Mouse (Mus musculus) midbrain, embryonic 12.5 days (tissue): ENCODE data around the gene Egfem1. TPM values are rescaled to one million over a fixed set of nuclear protein-coding genes. Genes with fewer than 3 reads are reported as not detected.

Experiments used
- ATAC-seq: fragments of 200-750 bp; cut with Nextera tagmentation; 2 replicates; pipeline ENCODE4 v1.8.0; 2017; ENCODE audit warnings: low read depth, moderate TSS enrichment, moderate library complexity; ENCODE audit not compliant: low FRiP score
- H3K27ac ChIP-seq: fragments of 300-500 bp; sonication (generic); replicated peaks from 2 replicates; pipeline ENCODE4 v1.5.1; 2016; ENCODE audit warnings: mild to moderate bottlenecking
- H3K27me3 ChIP-seq: fragments of 300-500 bp; sonication (generic); 2 replicates; pipeline ENCODE4 v1.6.1; 2016; ENCODE audit warnings: mild to moderate bottlenecking
- H3K36me3 ChIP-seq: fragments of 300-500 bp; sonication (generic); 2 replicates; pipeline ENCODE4 v1.6.1; 2016
- H3K4me1 ChIP-seq: fragments of 300-500 bp; sonication (generic); 2 replicates; pipeline ENCODE4 v1.6.1; 2016
- H3K4me2 ChIP-seq: fragments of 300-500 bp; sonication (generic); replicated peaks from 2 replicates; pipeline ENCODE4 v1.6.1; 2016; ENCODE audit warnings: mild to moderate bottlenecking, moderate library complexity
- H3K4me3 ChIP-seq: fragments of 300-500 bp; sonication (generic); 2 replicates; pipeline ENCODE4 v1.5.1; 2016; ENCODE audit warnings: mild to moderate bottlenecking
- H3K9ac ChIP-seq: fragments of 300-500 bp; sonication (generic); replicated peaks from 2 replicates; pipeline ENCODE4 v1.6.1; 2016; ENCODE audit warnings: mild to moderate bottlenecking, moderate library complexity
- H3K9me3 ChIP-seq: fragments of 300-500 bp; sonication (generic); 2 replicates; pipeline ENCODE4 v1.6.1; 2016; ENCODE audit warnings: mild to moderate bottlenecking
- whole genome bisulfite sequencing: fragments of 180-500 bp; shearing (Covaris S2); methylation state at CpG from one replicate; pipeline ENCODE4 v1.1.7; 2016; 5-methylcytosine and 5-hydroxymethylcytosine counted together
- polyA plus RNA-seq: library from polyadenylated mRNA; unstranded; fragments of >200 nt; fragmentation: Nextera tagmentation; extraction: Ambion mirVana; gene quantifications from 2 replicates; pipeline ENCODE4 v1.2.1, GENCODE M21; 2016

Egfem1 gene
- polyA plus RNA-seq, 1 experiment from 2014 or later: 16.9 TPM

GRCm38 (mm10) chr3:29399064-29399463 lies 317.2 kb downstream of the Egfem1 start:
- Histone ChIP-seq H3K4me1 (no peaks in the 10 kb centered on the region), H3K27me3 (no peaks in the 10 kb centered on the region), H3K9me3 (no peaks in the 10 kb centered on the region), H3K4me3 (no peak overlapping the region), H3K4me2 (no peak overlapping the region), H3K27ac (no peak overlapping the region), H3K9ac (no peak overlapping the region), H3K36me3 (no peaks in the 10 kb centered on the region)
- ATAC-seq: no peak
- WGBS: 85% methylated on average over 3 of the region's 3 CpGs

GRCm38 (mm10) chr3:29421634-29422033 lies 339.8 kb downstream of the Egfem1 start:
- no peaks in the 10 kb centered on the region for H3K27me3 ChIP-seq
- no peak for ATAC-seq
- WGBS: 94% methylated on average over 2 of the region's 2 CpGs
- no peak overlapping the region for H3K9ac ChIP-seq
- no peak overlapping the region for H3K4me2 ChIP-seq
- no peaks in the 10 kb centered on the region for H3K9me3 ChIP-seq
- no peaks in the 10 kb centered on the region for H3K36me3 ChIP-seq
- no peaks in the 10 kb centered on the region for H3K4me1 ChIP-seq
- H3K4me3 ChIP-seq: no peak overlapping the region
- H3K27ac ChIP-seq: no peak overlapping the region

GRCm38 (mm10) chr3:29432109-29433091 lies 350.6 kb downstream of the Egfem1 start:
- Histone ChIP-seq H3K9ac (no peak overlapping the region), H3K4me2 (peak overlapping the region; percentile 26), H3K9me3 (no peaks in the 10 kb centered on the region), H3K4me1 (peaks cover 24% of the 10 kb centered on the region), H3K27me3 (no peaks in the 10 kb centered on the region), H3K27ac (peak overlapping the region; percentile 72), H3K36me3 (no peaks in the 10 kb centered on the region), H3K4me3 (no peak overlapping the region)
- peak; percentile 93 for ATAC-seq
- WGBS: 29% methylated on average over 10 of the region's 10 CpGs

DNA sequence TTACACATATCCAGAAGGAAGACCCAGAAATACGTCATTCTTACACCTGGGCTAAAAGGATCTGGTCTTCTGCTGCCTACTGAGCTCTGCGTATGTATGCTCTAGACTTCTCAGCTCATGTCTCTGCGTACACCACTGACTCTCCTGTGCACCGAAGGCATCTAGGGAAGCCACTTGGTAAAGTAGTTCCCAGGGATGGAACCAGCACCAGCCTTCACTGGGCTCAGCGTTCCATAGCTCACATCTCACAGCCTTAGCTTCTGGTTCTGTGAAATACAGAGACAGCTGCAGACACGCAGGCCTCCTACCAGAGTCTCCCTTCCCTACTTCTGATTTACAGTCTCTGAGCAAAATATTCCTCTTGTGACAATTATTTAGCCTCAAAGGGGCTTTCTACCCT lies 361.2 kb downstream of the Egfem1 start:
- H3K4me1 ChIP-seq: no peaks in the 10 kb centered on the region; the same call in 1 of the 2 replicates
- 92% methylated on average over 6 of the region's 6 CpGs for WGBS
- no peaks in the 10 kb centered on the region for H3K9me3 ChIP-seq
- H3K4me2 ChIP-seq: no peak overlapping the region
- H3K4me3 ChIP-seq: no peak overlapping the region
- ATAC-seq: no peak
- no peak overlapping the region for H3K27ac ChIP-seq
- no peaks in the 10 kb centered on the region for H3K36me3 ChIP-seq
- H3K9ac ChIP-seq: no peak overlapping the region
- no peaks in the 10 kb centered on the region for H3K27me3 ChIP-seq

DNA sequence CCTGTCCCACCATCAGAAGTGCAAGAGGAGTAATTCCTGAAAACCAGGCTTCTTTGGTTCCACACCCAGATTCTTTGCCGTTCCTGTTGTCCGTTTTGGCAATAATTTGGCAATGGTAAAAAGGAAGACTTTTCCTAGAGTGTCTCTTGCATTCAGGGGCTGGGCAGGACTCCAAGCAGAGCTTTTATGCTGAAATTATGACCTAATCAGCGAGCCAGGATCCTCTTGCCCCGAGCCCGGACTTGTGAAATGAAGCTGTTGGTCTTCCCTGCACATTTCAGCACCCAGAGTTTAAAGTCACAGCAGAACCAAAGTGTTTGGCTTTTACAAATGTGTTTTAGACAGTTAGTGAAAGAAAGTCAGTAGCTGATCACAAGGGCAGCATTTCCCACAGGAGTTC lies 362.8 kb downstream of the Egfem1 start:
- H3K27ac ChIP-seq: no peak overlapping the region
- H3K4me2 ChIP-seq: no peak overlapping the region
- H3K9ac ChIP-seq: no peak overlapping the region
- peaks cover 7% of the 10 kb centered on the region; the same call in 1 of the 2 replicates for H3K4me1 ChIP-seq
- no peaks in the 10 kb centered on the region for H3K36me3 ChIP-seq
- ATAC-seq: no peak
- no peak overlapping the region for H3K4me3 ChIP-seq
- 77% methylated on average over 5 of the region's 5 CpGs for WGBS
- H3K27me3 ChIP-seq: no peaks in the 10 kb centered on the region
- H3K9me3 ChIP-seq: no peaks in the 10 kb centered on the region

DNA sequence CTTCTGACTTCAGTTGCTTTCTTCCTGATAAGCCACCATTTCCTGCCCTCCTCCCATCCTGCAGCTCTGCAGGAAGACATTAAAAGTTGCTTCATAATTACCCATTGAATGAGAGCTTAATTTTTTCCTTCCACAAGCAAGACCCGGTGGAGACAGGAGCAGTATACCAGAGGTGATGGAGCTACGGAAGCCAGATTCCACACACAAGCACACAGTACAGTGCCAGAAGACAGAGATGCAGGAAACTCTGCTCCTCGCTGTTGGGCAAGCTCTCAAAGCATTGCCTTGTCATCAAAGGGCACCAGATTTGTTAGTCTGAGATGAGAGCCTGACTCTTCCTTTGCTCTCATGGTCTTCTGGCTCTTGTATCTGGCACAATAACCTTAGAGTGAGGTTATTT lies 364.3 kb downstream of the Egfem1 start:
- Histone ChIP-seq H3K27ac (no peak overlapping the region), H3K9ac (no peak overlapping the region), H3K4me3 (no peak overlapping the region), H3K4me1 (peaks cover 7% of the 10 kb centered on the region; the same call in 1 of the 2 replicates), H3K9me3 (no peaks in the 10 kb centered on the region), H3K27me3 (no peaks in the 10 kb centered on the region), H3K36me3 (no peaks in the 10 kb centered on the region), H3K4me2 (no peak overlapping the region)
- no peak for ATAC-seq
- 81% methylated on average over 3 of the region's 3 CpGs for WGBS

- H3K9ac ChIP-seq: no peak overlapping the region
- no peaks in the 10 kb centered on the region for H3K27me3 ChIP-seq
- H3K4me2 ChIP-seq: no peak overlapping the region
- 57% methylated on average over 5 of the region's 5 CpGs for WGBS
- peaks cover 7% of the 10 kb centered on the region; the same call in 1 of the 2 replicates for H3K4me1 ChIP-seq
- no peaks in the 10 kb centered on the region for H3K36me3 ChIP-seq
- peak; percentile 27; the same call in 1 of the 2 replicates for ATAC-seq
- no peak overlapping the region for H3K4me3 ChIP-seq
- no peaks in the 10 kb centered on the region for H3K9me3 ChIP-seq
- no peak overlapping the region for H3K27ac ChIP-seq
These were observed 367.1 kb downstream of the Egfem1 start for GRCm38 (mm10) chr3:29448829-29449406.

DNA sequence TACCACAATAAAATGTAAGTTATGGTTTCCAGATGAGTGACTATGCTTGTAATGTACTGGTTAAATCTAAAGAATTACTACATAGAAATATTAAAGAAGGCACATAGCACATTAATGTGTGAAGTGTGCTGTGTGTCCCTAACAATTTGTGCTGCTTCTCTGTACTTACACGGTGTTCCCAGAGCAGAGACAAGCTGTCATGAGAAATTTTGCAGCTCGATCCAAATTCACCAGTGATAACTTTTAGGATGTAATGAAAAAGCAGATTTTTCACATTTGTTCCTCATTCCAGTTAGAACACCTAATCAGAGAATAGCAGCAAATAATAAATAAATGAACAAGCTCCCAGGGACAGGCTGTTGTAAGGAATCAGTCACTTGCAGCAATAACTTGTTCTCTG lies 416.4 kb downstream of the Egfem1 start:
- 86% methylated on average over 2 of the region's 2 CpGs for WGBS
- peaks cover 4% of the 10 kb centered on the region; the same call in 1 of the 2 replicates for H3K4me1 ChIP-seq
- no peak overlapping the region for H3K27ac ChIP-seq
- ATAC-seq: no peak
- H3K27me3 ChIP-seq: no peaks in the 10 kb centered on the region
- H3K4me3 ChIP-seq: no peak overlapping the region
- H3K4me2 ChIP-seq: no peak overlapping the region
- no peaks in the 10 kb centered on the region for H3K9me3 ChIP-seq
- H3K36me3 ChIP-seq: no peaks in the 10 kb centered on the region
- no peak overlapping the region for H3K9ac ChIP-seq

DNA sequence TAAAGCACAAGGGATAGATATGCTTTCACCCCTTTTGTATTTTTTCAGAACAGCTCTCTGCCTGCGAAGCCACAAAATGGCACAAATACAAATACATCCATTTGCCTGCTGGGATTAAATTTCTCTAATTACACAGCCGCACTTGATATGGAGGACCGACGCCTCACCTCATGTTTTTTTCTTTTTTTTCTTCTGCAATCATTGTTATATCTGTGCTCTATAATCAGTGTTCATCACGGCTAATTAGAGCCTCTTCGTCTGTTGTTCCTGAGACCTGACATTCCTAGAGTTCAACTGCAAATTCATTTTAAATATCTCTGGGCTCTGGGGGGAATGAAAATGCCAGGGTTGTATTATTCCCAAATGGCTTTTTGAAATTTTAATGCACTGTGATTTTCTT lies 417.4 kb downstream of the Egfem1 start:
- no peak for ATAC-seq
- H3K4me2 ChIP-seq: no peak overlapping the region
- peaks cover 4% of the 10 kb centered on the region; the same call in 1 of the 2 replicates for H3K4me1 ChIP-seq
- H3K9ac ChIP-seq: no peak overlapping the region
- 62% methylated on average over 6 of the region's 6 CpGs for WGBS
- H3K9me3 ChIP-seq: no peaks in the 10 kb centered on the region
- no peak overlapping the region for H3K4me3 ChIP-seq
- H3K27me3 ChIP-seq: no peaks in the 10 kb centered on the region
- no peak overlapping the region for H3K27ac ChIP-seq
- no peaks in the 10 kb centered on the region for H3K36me3 ChIP-seq

DNA sequence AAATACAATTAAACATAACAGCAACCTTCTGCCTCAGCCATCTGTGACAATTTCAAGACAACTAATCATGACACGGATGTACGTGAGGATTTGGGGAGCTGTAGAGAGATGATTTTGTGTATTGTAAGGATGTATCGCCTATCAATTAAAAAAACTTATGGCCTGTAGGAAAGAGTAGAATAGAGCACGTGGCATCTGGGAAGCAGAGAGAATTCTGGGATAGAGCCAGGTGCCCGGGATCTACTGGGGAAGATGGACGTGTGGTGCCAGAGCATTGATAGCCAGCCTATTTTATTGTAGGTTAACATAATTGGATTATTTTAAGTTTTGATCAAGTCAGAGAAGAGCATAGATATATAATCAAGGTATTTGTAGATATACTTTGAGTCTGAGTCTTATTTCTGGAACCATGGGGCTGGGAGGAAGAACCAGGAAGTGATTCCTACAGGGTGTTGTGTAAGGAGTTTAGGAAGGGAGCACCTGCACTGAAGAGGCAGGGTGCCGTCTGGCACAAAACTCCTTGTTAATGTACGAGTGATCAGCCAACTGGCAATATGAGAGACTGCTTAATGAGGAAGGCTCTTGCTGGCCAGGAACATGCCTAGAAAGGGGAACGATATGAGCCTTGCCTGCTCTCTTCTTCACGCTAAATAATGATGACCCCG lies 443.6 kb downstream of the Egfem1 start:
- ATAC-seq: no peak
- H3K4me3 ChIP-seq: no peak overlapping the region
- H3K27ac ChIP-seq: no peak overlapping the region
- H3K4me1 ChIP-seq: no peaks in the 10 kb centered on the region
- WGBS: 87% methylated on average over 11 of the region's 11 CpGs
- H3K36me3 ChIP-seq: no peaks in the 10 kb centered on the region
- H3K9ac ChIP-seq: no peak overlapping the region
- H3K4me2 ChIP-seq: no peak overlapping the region
- no peaks in the 10 kb centered on the region for H3K27me3 ChIP-seq
- H3K9me3 ChIP-seq: no peaks in the 10 kb centered on the region

GRCm38 (mm10) chr3:29525963-29526301 lies 444.1 kb downstream of the Egfem1 start:
- Histone ChIP-seq H3K4me1 (no peaks in the 10 kb centered on the region), H3K9me3 (no peaks in the 10 kb centered on the region), H3K27me3 (no peaks in the 10 kb centered on the region), H3K27ac (no peak overlapping the region), H3K36me3 (no peaks in the 10 kb centered on the region), H3K4me2 (no peak overlapping the region), H3K9ac (no peak overlapping the region), H3K4me3 (no peak overlapping the region)
- no peak for ATAC-seq
- WGBS: 93% methylated on average over 12 of the region's 12 CpGs

DNA sequence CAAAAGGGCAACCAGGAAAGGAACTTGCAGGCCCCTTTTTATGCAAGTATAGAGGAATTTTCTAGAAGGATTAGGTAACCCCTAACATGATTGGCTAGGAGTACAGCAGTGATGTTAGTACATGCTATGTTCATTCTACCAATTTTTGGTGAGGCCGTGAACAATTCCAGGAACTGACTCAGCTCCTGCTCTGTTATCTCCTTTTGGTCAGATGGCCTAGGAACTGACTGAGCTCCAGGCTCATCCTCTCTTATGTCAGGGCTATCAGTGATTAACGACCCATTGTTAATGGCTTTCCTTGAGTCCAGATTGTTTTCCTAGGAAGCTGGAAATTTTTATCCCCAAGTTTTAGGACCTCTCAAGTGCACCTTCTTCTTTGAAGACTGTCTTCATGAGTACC lies 457.4 kb downstream of the Egfem1 start:
- Histone ChIP-seq H3K4me3 (no peak overlapping the region), H3K4me1 (peaks cover 6% of the 10 kb centered on the region; the same call in 1 of the 2 replicates), H3K4me2 (no peak overlapping the region), H3K27me3 (no peaks in the 10 kb centered on the region), H3K9ac (no peak overlapping the region), H3K36me3 (no peaks in the 10 kb centered on the region), H3K27ac (no peak overlapping the region), H3K9me3 (no peaks in the 10 kb centered on the region)
- WGBS: 81% methylated on average over 2 of the region's 2 CpGs
- ATAC-seq: no peak
